Mouse (Mus musculus) spleen, adult 2 months (tissue): Measurements from ENCODE around the gene Il12rb1. TPM values are rescaled to one million over a fixed set of nuclear protein-coding genes. Genes with fewer than 3 reads are reported as not detected.

Source experiments
- DNase-seq, 2 experiments: peaks; one replicate each; pipeline versions ENCODE4 v3.0.0 to v3.0.0-alpha.2; 2012 to 2021; ENCODE audit warnings: low spot score in 2 of 2, low read depth in 1 of 2
- H3K27ac ChIP-seq: fragments of 200-500 bp; 2 replicates; pipeline ENCODE4 v1.5.1; 2012; ENCODE audit warnings: low read length, inconsistent platforms; ENCODE audit not compliant: insufficient read depth
- H3K27me3 ChIP-seq: fragments of 200-500 bp; 2 replicates; pipeline ENCODE4 v1.6.1; 2012; ENCODE audit warnings: mild to moderate bottlenecking, moderate library complexity, low read length, inconsistent platforms; ENCODE audit not compliant: control insufficient read depth, insufficient read depth
- H3K36me3 ChIP-seq: fragments of 200-500 bp; 2 replicates; pipeline ENCODE4 v1.6.1; 2012; ENCODE audit warnings: mild to moderate bottlenecking, low read length, inconsistent platforms; ENCODE audit not compliant: control insufficient read depth, insufficient read depth
- H3K4me1 ChIP-seq: fragments of 200-500 bp; 2 replicates; pipeline ENCODE4 v1.6.1; 2011; ENCODE audit warnings: inconsistent platforms; ENCODE audit not compliant: control insufficient read depth, insufficient read depth, insufficient read length
- H3K4me3 ChIP-seq: fragments of 200-500 bp; 2 replicates; pipeline ENCODE4 v1.5.1; 2011; ENCODE audit warnings: mild to moderate bottlenecking, inconsistent platforms; ENCODE audit not compliant: insufficient read depth, insufficient read length; ENCODE audit errors: extremely low read depth
- CTCF ChIP-seq: fragments of 200-500 bp; IDR thresholded peaks from 2 replicates; pipeline ENCODE4 v1.5.1; 2011; ENCODE audit warnings: mild to moderate bottlenecking, inconsistent platforms; ENCODE audit not compliant: insufficient read depth, insufficient read length, insufficient replicate concordance; ENCODE audit errors: extremely low read depth
- POLR2A ChIP-seq: fragments of 200-500 bp; IDR thresholded peaks from 2 replicates; pipeline ENCODE4 v1.6.1; 2011; ENCODE audit warnings: low read depth, low read length, inconsistent platforms
- WGBS: fragments of 180-500 bp; shearing (Covaris S2); methylation state at CpG from one replicate; pipeline ENCODE4 v1.1.7; 2018; 5-methylcytosine and 5-hydroxymethylcytosine counted together
- polyA plus RNA-seq: library from polyadenylated mRNA; depleted of rRNA; stranded (reverse); fragments of >200 nt; gene quantifications from 2 replicates; pipeline ENCODE4 v1.2.3, GENCODE M21; 2012

Il12rb1 gene
- polyA plus RNA-seq, 1 experiment: 5.8 TPM

DNA sequence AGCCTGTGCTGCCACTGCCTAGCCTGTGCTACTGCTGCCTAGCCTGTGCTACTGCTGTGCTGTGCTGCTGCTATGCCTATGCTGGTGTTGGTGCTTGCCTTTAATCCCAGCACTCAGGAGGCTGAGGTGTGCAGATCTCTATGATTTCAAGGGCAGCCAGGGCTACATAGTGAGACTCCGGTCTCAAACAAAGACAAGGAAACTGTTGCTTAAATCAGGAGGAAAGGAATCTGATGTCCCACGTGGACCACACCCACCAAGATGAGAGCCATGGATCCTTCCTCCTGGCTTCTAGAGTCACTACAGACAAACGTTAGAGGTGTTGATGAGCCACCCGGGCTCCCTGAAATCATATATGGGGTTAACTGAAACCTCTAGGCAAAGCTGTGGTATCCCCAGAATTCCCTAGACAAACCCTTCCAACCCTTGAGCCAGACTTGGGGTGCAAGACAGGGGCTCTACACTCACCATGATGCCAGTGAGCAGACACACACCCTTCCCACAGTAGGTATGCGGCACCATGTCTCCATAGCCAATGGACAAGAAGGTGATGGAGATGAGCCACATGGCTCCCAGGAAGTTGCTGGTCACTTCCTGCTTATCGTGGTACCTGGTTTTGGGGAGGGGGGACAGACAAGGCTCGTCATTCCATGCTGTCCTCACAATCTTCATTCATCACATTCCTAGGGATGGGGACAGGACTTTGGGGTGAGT is 42.0 kb downstream of the Il12rb1 start:
- Histone ChIP-seq H3K27me3 (no peaks in the 10 kb centered on the region), H3K36me3 (no peaks in the 10 kb centered on the region)
- no peak for TF ChIP-seq POLR2A
- TF ChIP-seq CTCF: no peak

GRCm38 (mm10) chr8:70850947-70851346 is 42.7 kb downstream of the Il12rb1 start:
- no peak for DNase-seq

More for the DNA sequence above, 42.0 kb downstream of the Il12rb1 start:
- Histone ChIP-seq H3K4me3 (no peak overlapping the region), H3K27ac (no peak overlapping the region), H3K4me1 (peaks cover 7% of the 10 kb centered on the region; the same call in 1 of the 2 replicates)
- WGBS: 78% methylated on average over 7 of the region's 7 CpGs
- DNase-seq: no peak

DNA sequence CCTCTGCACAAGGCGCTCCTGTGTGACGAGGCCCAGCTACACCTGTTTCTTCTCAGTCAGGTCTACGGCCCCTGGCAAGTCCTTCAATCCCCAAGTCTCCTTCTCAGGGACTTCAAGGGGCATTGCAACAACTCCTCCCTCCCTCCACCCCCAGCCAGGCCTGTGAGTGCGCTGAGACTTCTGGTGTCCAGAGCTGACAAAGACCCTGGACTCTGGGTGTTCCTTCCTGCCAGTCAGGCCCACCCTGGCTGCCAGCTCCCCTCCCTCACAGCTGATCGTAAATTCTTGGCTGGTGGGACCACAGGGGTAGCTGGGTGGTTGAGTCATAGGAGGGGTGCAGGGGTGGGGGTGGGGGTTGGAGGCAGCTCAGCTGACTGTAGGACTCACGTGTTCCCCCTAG is 43.6 kb downstream of the Il12rb1 start:
- DNase-seq: no peak
- H3K27me3 ChIP-seq: no peaks in the 10 kb centered on the region
- TF ChIP-seq CTCF: no peak
- TF ChIP-seq POLR2A: no peak
- H3K36me3 ChIP-seq: no peaks in the 10 kb centered on the region
- 86% methylated on average over 6 of the region's 6 CpGs for WGBS
- no peak overlapping the region for H3K27ac ChIP-seq
- peaks cover 9% of the 10 kb centered on the region for H3K4me1 ChIP-seq
- no peak overlapping the region for H3K4me3 ChIP-seq

More at GRCm38 (mm10) chr8:70850947-70851346, 42.7 kb downstream of the Il12rb1 start:
- Histone ChIP-seq H3K27ac (no peak overlapping the region), H3K4me3 (no peak overlapping the region), H3K27me3 (no peaks in the 10 kb centered on the region), H3K36me3 (no peaks in the 10 kb centered on the region), H3K4me1 (peaks cover 7% of the 10 kb centered on the region; the same call in 1 of the 2 replicates)
- WGBS: 92% methylated on average over 4 of the region's 4 CpGs
- TF ChIP-seq CTCF: no peak
- TF ChIP-seq POLR2A: no peak

DNA sequence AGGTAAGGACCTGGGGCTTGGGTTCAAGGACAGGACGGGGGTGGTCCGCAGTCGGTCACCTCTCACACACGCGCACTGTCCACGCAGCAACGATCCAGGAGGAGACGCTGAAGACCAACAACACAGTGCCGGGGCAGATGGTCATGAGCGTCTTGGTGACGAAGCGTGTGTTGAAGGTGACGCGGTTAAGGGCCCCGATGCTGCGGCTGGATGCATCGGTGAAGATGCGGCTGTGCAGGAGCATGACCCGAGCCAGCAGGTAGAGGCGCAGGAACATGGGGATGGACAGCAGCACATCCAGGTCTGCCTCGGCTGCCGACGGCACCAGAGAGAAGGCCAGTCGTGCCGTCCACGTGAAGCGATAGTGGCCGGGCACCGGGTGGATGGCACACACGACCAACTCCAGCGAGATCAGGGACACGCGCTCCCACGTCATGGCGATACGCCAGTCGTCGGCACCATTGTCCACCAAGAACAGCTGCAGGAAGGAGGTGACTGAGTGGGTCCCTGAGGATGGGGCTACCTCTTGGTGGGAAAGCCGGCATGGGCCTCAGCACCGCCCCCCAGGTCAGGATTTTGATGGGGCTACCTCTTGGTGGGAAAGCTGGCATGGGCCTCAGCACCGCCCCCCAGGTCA is 44.5 kb downstream of the Il12rb1 start:
- H3K4me3 ChIP-seq: no peak overlapping the region
- TF ChIP-seq POLR2A (no peak), CTCF (no peak)

GRCm38 (mm10) chr8:70853863-70854262 is 45.6 kb downstream of the Il12rb1 start:
- peaks cover 11% of the 10 kb centered on the region for H3K4me1 ChIP-seq
- TF ChIP-seq CTCF (no peak), POLR2A (no peak)
- no peak overlapping the region for H3K27ac ChIP-seq
- H3K36me3 ChIP-seq: no peaks in the 10 kb centered on the region
- H3K27me3 ChIP-seq: no peaks in the 10 kb centered on the region
- H3K4me3 ChIP-seq: no peak overlapping the region
- 10% methylated on average over 2 of the region's 2 CpGs for WGBS
- DNase-seq: peak in 1 of 2 experiments; percentile 49

More for the DNA sequence above, 44.5 kb downstream of the Il12rb1 start:
- no peak for DNase-seq
- peaks cover 11% of the 10 kb centered on the region for H3K4me1 ChIP-seq
- H3K27ac ChIP-seq: no peak overlapping the region
- H3K36me3 ChIP-seq: no peaks in the 10 kb centered on the region
- no peaks in the 10 kb centered on the region for H3K27me3 ChIP-seq
- WGBS: 94% methylated on average over 41 of the region's 41 CpGs

DNA sequence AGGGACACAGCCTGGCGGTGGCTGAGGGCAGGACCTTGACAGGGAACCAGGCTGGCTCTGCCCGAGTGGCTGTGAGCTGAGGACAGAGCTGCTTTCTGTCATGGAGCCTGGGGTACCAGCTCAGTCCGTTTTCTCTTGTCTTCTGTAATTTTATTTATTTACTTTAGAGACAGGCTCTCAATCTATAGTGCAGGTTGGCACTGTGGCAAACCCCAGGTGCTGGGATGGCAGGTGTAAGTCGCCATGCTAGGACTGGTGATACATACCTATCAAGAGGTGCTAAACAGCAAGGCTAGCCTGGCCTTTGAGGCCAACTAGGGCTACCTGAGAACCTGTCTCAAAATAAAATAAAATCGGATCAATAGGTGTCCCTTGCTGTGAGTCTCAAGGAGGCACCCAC is 47.8 kb downstream of the Il12rb1 start:
- Histone ChIP-seq H3K36me3 (no peaks in the 10 kb centered on the region), H3K4me1 (peaks cover 11% of the 10 kb centered on the region), H3K27me3 (no peaks in the 10 kb centered on the region), H3K4me3 (no peak overlapping the region), H3K27ac (no peak overlapping the region)
- DNase-seq: no peak
- 86% methylated on average over 5 of the region's 5 CpGs for WGBS
- TF ChIP-seq CTCF (no peak), POLR2A (no peak)
